Mouse (Mus musculus) heart, embryonic 14.5 days (tissue): ENCODE data around the gene Gm7970. TPM values are rescaled to one million over a fixed set of nuclear protein-coding genes. Genes with fewer than 3 reads are reported as not detected.
"Not testable (repeated sequence)": the region's sequence is repeated elsewhere in the genome, so short reads cannot be mapped to it uniquely, and the experiment has no call there.

Source experiments
- ATAC-seq: fragments of 200-750 bp; cut with Nextera tagmentation; 2 replicates; pipeline ENCODE4 v1.8.0; 2017; ENCODE audit warnings: low read depth, moderate TSS enrichment; ENCODE audit not compliant: insufficient number of reproducible peaks, insufficient read depth, low FRiP score
- H3K27ac ChIP-seq, 2 experiments: fragments of 200-500 bp in 1 of 2; fragments of 300-500 bp in 1 of 2; sonication (generic) in 1 of 2; replicated peaks in 1 of 2; 2 replicates each; pipeline ENCODE4 v1.5.1; 2012 to 2014; ENCODE audit warnings: low read depth in 2 of 2, low read length in 2 of 2, control low read depth in 1 of 2, mild to moderate bottlenecking in 1 of 2, mixed read lengths in 1 of 2; ENCODE audit not compliant: control insufficient read depth in 1 of 2, insufficient read depth in 1 of 2
- H3K27me3 ChIP-seq: fragments of 300-500 bp; sonication (generic); 2 replicates; pipeline ENCODE4 v1.6.1; 2014; ENCODE audit warnings: mild to moderate bottlenecking, low read length, control low read depth; ENCODE audit not compliant: control insufficient read depth, insufficient read depth
- H3K36me3 ChIP-seq: fragments of 300-500 bp; sonication (generic); 2 replicates; pipeline ENCODE4 v1.6.1; 2014; ENCODE audit warnings: mild to moderate bottlenecking, control low read depth, low read length, mixed read lengths; ENCODE audit not compliant: control insufficient read depth, insufficient read depth
- H3K4me1 ChIP-seq, 2 experiments: fragments of 200-500 bp in 1 of 2; fragments of 300-500 bp in 1 of 2; sonication (generic) in 1 of 2; 2 replicates each; pipeline ENCODE4 v1.6.1; 2012 to 2014; ENCODE audit warnings: low read length in 2 of 2, control low read depth in 1 of 2, mixed read lengths in 1 of 2; ENCODE audit not compliant: control insufficient read depth in 2 of 2, insufficient read depth in 2 of 2
- H3K4me2 ChIP-seq: fragments of 300-500 bp; sonication (generic); 2 replicates; pipeline ENCODE4 v1.6.1; 2014; ENCODE audit warnings: mild to moderate bottlenecking, low read length
- H3K4me3 ChIP-seq, 2 experiments: fragments of 200-500 bp in 1 of 2; fragments of 300-500 bp in 1 of 2; sonication (generic) in 1 of 2; 2 replicates each; pipeline ENCODE4 v1.5.1; 2012 to 2014; ENCODE audit warnings: low read length in 2 of 2, mild to moderate bottlenecking in 2 of 2, control low read depth in 1 of 2, low read depth in 1 of 2, moderate library complexity in 1 of 2; ENCODE audit not compliant: control insufficient read depth in 1 of 2, insufficient read depth in 1 of 2
- H3K9ac ChIP-seq: fragments of 300-500 bp; sonication (generic); 2 replicates; pipeline ENCODE4 v1.6.1; 2014; ENCODE audit warnings: mild to moderate bottlenecking, low read length
- H3K9me3 ChIP-seq: fragments of 300-500 bp; sonication (generic); 2 replicates; pipeline ENCODE4 v1.6.1; 2016; ENCODE audit warnings: low read length, control low read depth; ENCODE audit not compliant: control insufficient read depth
- WGBS: fragments of 180-500 bp; shearing (Covaris S2); extraction: QIAGEN DNeasy Blood & Tissue Kit; methylation state at CpG from one replicate; pipeline ENCODE4 v1.1.7; 2014; 5-methylcytosine and 5-hydroxymethylcytosine counted together
- polyA plus RNA-seq: library from polyadenylated mRNA; unstranded; fragments of >200 nt; fragmentation: Nextera tagmentation; extraction: Ambion mirVana; gene quantifications from 2 replicates; pipeline ENCODE4 v1.2.1, GENCODE M21; 2014

Gm7970 gene
- polyA plus RNA-seq: not detected in 2 replicates

- not testable (repeated sequence) for ATAC-seq, H3K4me2 ChIP-seq, H3K4me1 ChIP-seq, H3K27ac ChIP-seq, H3K9me3 ChIP-seq, H3K27me3 ChIP-seq, H3K4me3 ChIP-seq, H3K9ac ChIP-seq, H3K36me3 ChIP-seq
- WGBS: no CpG with 5 or more reads among the region's 2 CpGs
Observed at GRCm38 (mm10) chr14:41555483-41555882, at the start of gene Gm7970. Gene Gm7970 (minus strand): TSS chr14:41555583.

DNA sequence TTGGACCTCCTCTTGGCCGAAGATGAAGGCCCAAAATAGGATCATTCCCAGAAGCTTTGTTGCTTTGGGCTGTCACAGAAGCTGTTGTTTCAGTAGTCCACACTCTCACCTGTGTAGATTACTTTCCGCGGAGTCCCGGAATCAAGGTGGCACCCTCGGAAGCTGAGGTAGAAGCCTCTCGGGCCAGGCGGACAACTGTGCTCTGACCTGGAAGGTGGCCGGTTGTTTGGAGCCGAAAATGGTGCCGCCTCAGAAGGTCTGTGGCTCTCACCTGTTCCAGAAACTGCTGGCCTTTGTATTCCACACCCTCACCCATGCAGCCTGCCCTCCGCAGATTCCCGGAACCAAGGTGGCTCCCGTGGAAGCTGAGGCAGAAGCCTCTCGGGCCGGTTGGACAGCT, 45.6 kb upstream of the Gm7970 start:
- 82% methylated on average over 15 of the region's 15 CpGs for WGBS
- not testable (repeated sequence) for ATAC-seq, H3K4me2 ChIP-seq, H3K27me3 ChIP-seq, H3K36me3 ChIP-seq, H3K9ac ChIP-seq, H3K9me3 ChIP-seq, H3K4me1 ChIP-seq, H3K27ac ChIP-seq, H3K4me3 ChIP-seq

GRCm38 (mm10) chr14:41586346-41586745, 31.0 kb upstream of the Gm7970 start:
- H3K9ac ChIP-seq, H3K4me1 ChIP-seq, H3K27ac ChIP-seq, H3K36me3 ChIP-seq, H3K4me3 ChIP-seq, H3K27me3 ChIP-seq, ATAC-seq, H3K4me2 ChIP-seq, H3K9me3 ChIP-seq: not testable (repeated sequence)
- WGBS: 72% methylated on average over 1 of the region's 1 CpGs

DNA sequence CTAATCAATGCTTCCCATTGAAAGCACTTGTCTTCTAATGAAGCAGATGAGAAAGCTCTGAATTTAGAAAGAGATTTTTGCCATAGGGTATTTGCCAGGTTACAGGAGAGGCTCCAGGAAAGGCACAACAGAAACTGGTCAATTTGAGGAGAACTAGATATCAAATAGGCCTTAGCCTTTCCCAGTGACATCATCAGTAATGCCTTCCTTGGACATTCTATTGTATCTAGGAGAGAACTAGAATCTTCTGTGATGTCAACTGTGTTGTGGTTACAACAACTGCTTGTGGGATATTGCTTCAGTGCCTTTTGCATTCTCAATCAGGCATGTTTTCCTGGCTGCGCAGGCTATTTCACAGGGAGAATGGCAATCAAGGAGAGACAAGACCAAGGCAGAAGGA, 17.5 kb upstream of the Gm7970 start, which contains the start of gene 1700049E17Rik2:
1700049E17Rik2 (plus strand) TSS at position 301 of the 400 bp plus-strand sequence.
- no CpG with 5 or more reads among the region's 1 CpGs for WGBS
- not testable (repeated sequence) for H3K27me3 ChIP-seq, H3K4me2 ChIP-seq, ATAC-seq, H3K36me3 ChIP-seq, H3K4me1 ChIP-seq, H3K9me3 ChIP-seq, H3K4me3 ChIP-seq, H3K27ac ChIP-seq, H3K9ac ChIP-seq

GRCm38 (mm10) chr14:41524695-41525094, 30.7 kb downstream of the Gm7970 start:
- not testable (repeated sequence) for H3K4me2 ChIP-seq, H3K9me3 ChIP-seq, H3K27me3 ChIP-seq, H3K4me1 ChIP-seq, H3K4me3 ChIP-seq, ATAC-seq, H3K36me3 ChIP-seq, H3K9ac ChIP-seq, H3K27ac ChIP-seq
- WGBS: 64% methylated on average over 1 of the region's 1 CpGs

DNA sequence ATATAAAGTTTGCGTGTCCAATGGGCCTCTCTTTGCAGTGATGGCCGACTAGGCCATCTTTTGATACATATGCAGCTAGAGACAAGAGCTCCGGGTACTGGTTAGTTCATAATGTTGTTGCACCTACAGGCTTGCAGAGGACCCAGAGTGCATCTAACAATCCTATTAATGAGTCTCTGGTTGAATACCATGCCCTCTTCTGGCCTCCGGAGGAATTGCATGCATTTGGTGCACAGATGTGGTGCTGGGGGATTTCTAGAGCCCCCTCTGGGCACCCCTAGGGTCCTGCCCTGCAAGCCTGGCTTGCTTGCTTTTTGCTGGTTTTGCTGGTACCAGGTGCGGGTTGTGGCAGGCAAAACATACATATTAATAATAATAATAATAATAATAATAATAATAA, 34.7 kb downstream of the Gm7970 start:
- H3K9ac ChIP-seq, H3K9me3 ChIP-seq, H3K4me1 ChIP-seq, H3K27me3 ChIP-seq, H3K4me2 ChIP-seq, ATAC-seq, H3K36me3 ChIP-seq, H3K4me3 ChIP-seq, H3K27ac ChIP-seq: not testable (repeated sequence)
- WGBS: 61% methylated on average over 5 of the region's 5 CpGs

Other genes starting within 250 kb of the Gm7970 start
- gene Gm5798, start 207.0 kb downstream of the Gm7970 start, polyA plus RNA-seq: not detected in 2 replicates
- gene Gm7945, start 169.2 kb downstream of the Gm7970 start, polyA plus RNA-seq: not detected in 2 replicates
- not detected in 2 replicates for gene Gm6482, start 147.3 kb downstream of the Gm7970 start, polyA plus RNA-seq
- gene Gm7954, start 102.1 kb downstream of the Gm7970 start, polyA plus RNA-seq: not detected in 2 replicates
- gene Gm3486, start 66.1 kb downstream of the Gm7970 start, polyA plus RNA-seq: not detected in 2 replicates
- gene 1700049E17Rik2, start 17.6 kb upstream of the Gm7970 start, polyA plus RNA-seq: not detected in 2 replicates
- gene Gm3072, start 69.0 kb upstream of the Gm7970 start, polyA plus RNA-seq: not detected in 2 replicates
- not detected in 2 replicates for gene Gm3676, start 90.9 kb upstream of the Gm7970 start, polyA plus RNA-seq
- gene Gm8068, start 146.3 kb upstream of the Gm7970 start, polyA plus RNA-seq: not detected in 2 replicates
- not detected in 2 replicates for gene Gm7929, start 195.0 kb upstream of the Gm7970 start, polyA plus RNA-seq
- not detected in 2 replicates for gene Gm47189, start 216.9 kb upstream of the Gm7970 start, polyA plus RNA-seq